Comparison of ENCODE assay signal across 30 mouse cellular contexts in genomic region chr5:18326159-18326558, GRCm38 (mm10). TPM values are rescaled to one million over a fixed set of nuclear protein-coding genes. Genes with fewer than 3 reads are reported as not detected.
A peak's percentile ranks its signal among the peaks of the same experiment; 100 is the strongest.
DNase-seq lines count a peak whose midpoint lies in the region; ATAC-seq and TF ChIP-seq lines count a peak whose summit lies in the region.
"Had no signal": no experiment of that assay in that cellular context is flagged by ENCODE, and none has a peak within 500 bp of the region (broad histone marks: within the 10 kb centered on the region; RNA-seq: fewer than 3 reads in every experiment).

No protein-coding gene starts in this region.

- H3K27ac ChIP-seq in hindbrain, postnatal 0 days, result no peak overlapping the region
- no peak overlapping the region for H3K27ac ChIP-seq in hindbrain, embryonic 13.5 days
- H3K27ac ChIP-seq: limb, embryonic 10.5 days; limb, embryonic 15.5 days; liver, embryonic 13.5 days; macrophage; midbrain, embryonic 15.5 days; neural tube, embryonic 15.5 days; stomach, postnatal 0 days had no signal

- intact Hi-C loops in gastrocnemius, postnatal 14 days (cut with DNase I; ENCODE audit: low total_unique reads), result no loop called here

- H3K4me2 ChIP-seq in hindbrain, postnatal 0 days (ENCODE audit: low read depth, low read length), result no peak overlapping the region
- H3K4me2 ChIP-seq in hindbrain, embryonic 13.5 days, result no peak overlapping the region
- H3K4me2 ChIP-seq: limb, embryonic 15.5 days; liver, embryonic 13.5 days; midbrain, embryonic 15.5 days; neural tube, embryonic 15.5 days had no signal

- no peak overlapping the region for H3K9ac ChIP-seq in hindbrain, postnatal 0 days (replicated peaks; ENCODE audit: low read length)
- H3K9ac ChIP-seq in hindbrain, embryonic 13.5 days, result no peak overlapping the region
- H3K9ac ChIP-seq: limb, embryonic 15.5 days; liver, embryonic 13.5 days; midbrain, embryonic 15.5 days; neural tube, embryonic 15.5 days had no signal

- peak; percentile 10 for DNase-seq in adrenal gland, postnatal 10 days
- DNase-seq in adrenal gland, adult 2 months, result no peak
- peak; percentile 42 for DNase-seq in hindbrain, postnatal 0 days (ENCODE audit: low spot score)
- DNase-seq in Muller cell, postnatal 12 days (ENCODE audit: inconsistent ontology term), result peak; percentile 19
- peak; percentile 18 for DNase-seq in fibroblast of lung, adult 2 months (ENCODE audit: low read depth)
- no peak for DNase-seq in gastrocnemius, adult 18-20 months (ENCODE audit: low spot score)
- no peak for DNase-seq in gastrocnemius, postnatal 14 days
- DNase-seq: adrenal gland, postnatal 25 days; cerebellum, adult 2 months; cerebellum, postnatal 14 days; gastrocnemius, postnatal 10 days; kidney, adult 9 months; kidney, postnatal 10 days; liver, embryonic 13.5 days; lung, adult 18-20 months; lung, postnatal 10 days; right cerebral cortex, postnatal 25 days; thymus, adult 2 months; thymus, postnatal 36 days had no signal

- WGBS in hindbrain, postnatal 0 days, result 41% methylated on average over 6 of the region's 6 CpGs
- WGBS in hindbrain, embryonic 13.5 days, result 61% methylated on average over 6 of the region's 6 CpGs

- no peaks in the 10 kb centered on the region for H3K9me3 ChIP-seq in hindbrain, postnatal 0 days (ENCODE audit: low read length)
- H3K9me3 ChIP-seq in hindbrain, embryonic 13.5 days, result no peaks in the 10 kb centered on the region
- H3K9me3 ChIP-seq: limb, embryonic 10.5 days; limb, embryonic 15.5 days; liver, embryonic 13.5 days; midbrain, embryonic 15.5 days; neural tube, embryonic 15.5 days had no signal

- H3K4me1 ChIP-seq in hindbrain, postnatal 0 days (ENCODE audit: insufficient read depth, low read length), result no peaks in the 10 kb centered on the region
- no peaks in the 10 kb centered on the region for H3K4me1 ChIP-seq in hindbrain, embryonic 13.5 days (replicated peaks)
- H3K4me1 ChIP-seq: liver, embryonic 13.5 days; midbrain, embryonic 15.5 days; neural tube, embryonic 15.5 days had no signal

- H3K27me3 ChIP-seq in hindbrain, postnatal 0 days (ENCODE audit: insufficient read depth, low read length), result no peaks in the 10 kb centered on the region
- no peaks in the 10 kb centered on the region for H3K27me3 ChIP-seq in hindbrain, embryonic 13.5 days
- H3K27me3 ChIP-seq: CH12.LX; limb, embryonic 15.5 days; liver, embryonic 13.5 days; midbrain, embryonic 15.5 days; neural tube, embryonic 15.5 days had no signal

- ATAC-seq in hindbrain, postnatal 0 days, result no peak
- no peak for ATAC-seq in hindbrain, embryonic 13.5 days (ENCODE audit: low FRiP score)
- ATAC-seq: intestine, embryonic 16.5 days; midbrain, embryonic 15.5 days had no signal

- no peaks in the 10 kb centered on the region for H3K36me3 ChIP-seq in hindbrain, postnatal 0 days (ENCODE audit: insufficient read depth, low read length)
- no peaks in the 10 kb centered on the region for H3K36me3 ChIP-seq in hindbrain, embryonic 13.5 days
- H3K36me3 ChIP-seq: limb, embryonic 10.5 days; limb, embryonic 15.5 days; liver, embryonic 13.5 days; midbrain, embryonic 15.5 days; neural tube, embryonic 15.5 days had no signal

- no peak for TF ChIP-seq CTCF in hindbrain, postnatal 0 days (IDR thresholded peaks at IDR 0.05; ENCODE audit: low read depth)

- no peak overlapping the region for H3K4me3 ChIP-seq in hindbrain, postnatal 0 days (ENCODE audit: low read length)
- H3K4me3 ChIP-seq in hindbrain, embryonic 13.5 days, result no peak overlapping the region
- H3K4me3 ChIP-seq: limb, embryonic 10.5 days; limb, embryonic 15.5 days; liver, embryonic 13.5 days; midbrain, embryonic 15.5 days; neural tube, embryonic 15.5 days had no signal

RNA-seq across cellular contexts. Expression of gene Gnai1, which starts 34.0 kb away (rescaled TPM):
- total RNA-seq in adrenal gland, postnatal 10 days (2021), result 10 to 100 TPM; 20.8 to 23.1 TPM
- 10 to 100 TPM; 29.3 to 29.8 TPM for total RNA-seq in adrenal gland, adult 2 months (2021)
- 9.4 and 10.1 TPM in 2 replicates for polyA plus RNA-seq in adrenal gland, adult 2 months (2012; rRNA removed)
- total RNA-seq in hindbrain, postnatal 0 days (2014; rRNA removed), result 51.1 and 61.2 TPM in 2 replicates
- 87.5 and 95.9 TPM in 2 replicates for polyA plus RNA-seq in hindbrain, postnatal 0 days (2015; fragmentation: Nextera tagmentation; extraction: Ambion mirVana)
- 45.6 and 50.2 TPM in 2 replicates for polyA plus RNA-seq in hindbrain, embryonic 13.5 days (2015; fragmentation: Nextera tagmentation; extraction: Ambion mirVana)
- total RNA-seq in gastrocnemius, adult 18-20 months (2021), result 1 to 10 TPM; 1.7 to 3.5 TPM
- 1 to 10 TPM; 6.5 to 7.8 TPM for total RNA-seq in gastrocnemius, postnatal 14 days (2021)
- total RNA-seq: CH12.LX; granulocyte monocyte progenitor cell, adult 5-6 weeks; megakaryocyte-erythroid progenitor cell, adult 5-6 weeks had no signal
- polyA plus RNA-seq: macrophage had no signal

Comparison
In these comparisons a context has a peak if more than half of its experiments do, and no peak if none do; other contexts are left out.
1. DNase-seq: peak in adrenal gland, postnatal 10 days (single experiment), hindbrain, postnatal 0 days (single experiment), Muller cell, postnatal 12 days (single experiment) and fibroblast of lung, adult 2 months (single experiment); none in adrenal gland, adult 2 months (single experiment), gastrocnemius, adult 18-20 months (single experiment) and gastrocnemius, postnatal 14 days (single experiment).